Comparison of ENCODE assay signal across 22 mouse cellular contexts in the genomic region with DNA sequence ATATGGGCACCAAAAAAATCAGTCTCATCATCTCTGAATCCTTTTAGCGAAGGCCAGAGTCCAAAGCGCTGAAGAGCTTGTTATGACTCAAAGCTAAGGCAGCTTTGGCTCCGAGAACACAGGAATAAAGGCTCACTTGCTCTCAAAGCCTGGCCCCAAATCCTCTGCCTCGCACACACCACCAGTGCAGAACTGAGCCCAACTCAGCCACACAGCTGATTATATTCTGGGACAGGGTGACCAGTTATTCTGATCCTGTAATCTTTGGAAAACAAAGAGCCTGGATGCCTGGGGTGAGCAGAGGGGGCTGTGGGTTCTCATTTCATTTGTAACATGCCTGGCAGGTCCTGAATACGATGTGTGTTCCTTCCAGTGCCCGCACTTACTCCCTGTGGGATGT.
DNase-seq lines count a peak whose midpoint lies in the region; ATAC-seq and TF ChIP-seq lines count a peak whose summit lies in the region.
"Had no signal": no experiment of that assay in that cellular context is flagged by ENCODE, and none has a peak within 500 bp of the region (broad histone marks: within the 10 kb centered on the region; RNA-seq: fewer than 3 reads in every experiment).

No protein-coding gene starts in this region.

- H3K4me3 ChIP-seq in forebrain, postnatal 0 days (ENCODE audit: low read depth, low read length): no peak overlapping the region
- no peak overlapping the region for H3K4me3 ChIP-seq in midbrain, embryonic 16.5 days (ENCODE audit: low read depth, low read length)
- H3K4me3 ChIP-seq: embryonic facial prominence, embryonic 10.5 days; hindbrain, embryonic 13.5 days; neural tube, embryonic 12.5 days had no signal

- H3K27me3 ChIP-seq in forebrain, postnatal 0 days (ENCODE audit: insufficient read depth, low read length): no peaks in the 10 kb centered on the region; the same call in 1 of the 2 replicates
- H3K27me3 ChIP-seq in midbrain, embryonic 16.5 days (ENCODE audit: control insufficient read depth, insufficient read depth, low read depth, low read length): no peaks in the 10 kb centered on the region
- H3K27me3 ChIP-seq: neural tube, embryonic 12.5 days had no signal

- WGBS in forebrain, postnatal 0 days: 26% methylated on average over 6 of the region's 6 CpGs
- WGBS in midbrain, embryonic 16.5 days: 23% methylated on average over 6 of the region's 6 CpGs

- no peak for TF ChIP-seq CTCF in forebrain, postnatal 0 days (IDR thresholded peaks at IDR 0.05; ENCODE audit: low read depth)

- no peak overlapping the region for H3K9ac ChIP-seq in forebrain, postnatal 0 days
- H3K9ac ChIP-seq in midbrain, embryonic 16.5 days (ENCODE audit: low read depth, low read length): no peak overlapping the region
- H3K9ac ChIP-seq: hindbrain, embryonic 13.5 days; neural tube, embryonic 12.5 days had no signal

- peak; percentile 5 for DNase-seq in gastrocnemius, adult 18-20 months (ENCODE audit: low spot score)
- DNase-seq in gastrocnemius, postnatal 14 days: no peak
- DNase-seq in brain, adult 2 months (ENCODE audit: low read depth, low spot score): peak; percentile 17
- peak; percentile 39 for DNase-seq in forebrain, postnatal 0 days
- DNase-seq in lung, postnatal 36 days: no peak
- no peak for DNase-seq in thymus, postnatal 25 days
- DNase-seq: adrenal gland, postnatal 10 days; cerebellum, adult 18-20 months; heart, postnatal 10 days; kidney, postnatal 36 days; layer of hippocampus, adult 9-11 months; lung, adult 2 months; right cerebral cortex, adult 18-20 months; thymus, postnatal 14 days had no signal

- H3K36me3 ChIP-seq in forebrain, postnatal 0 days (ENCODE audit: insufficient read depth): no peaks in the 10 kb centered on the region
- no peaks in the 10 kb centered on the region for H3K36me3 ChIP-seq in midbrain, embryonic 16.5 days (ENCODE audit: control insufficient read depth, insufficient read depth, low read length)
- H3K36me3 ChIP-seq: embryonic facial prominence, embryonic 10.5 days; hindbrain, embryonic 13.5 days; neural tube, embryonic 12.5 days had no signal

- no peaks in the 10 kb centered on the region for H3K9me3 ChIP-seq in forebrain, postnatal 0 days (ENCODE audit: low read length)
- H3K9me3 ChIP-seq in midbrain, embryonic 16.5 days (replicated peaks; ENCODE audit: control insufficient read depth, low read length, poor library complexity, severe bottlenecking): no peaks in the 10 kb centered on the region
- H3K9me3 ChIP-seq: embryonic facial prominence, embryonic 10.5 days; hindbrain, embryonic 13.5 days; neural tube, embryonic 12.5 days had no signal

- intact Hi-C loops in gastrocnemius, postnatal 14 days (cut with DNase I; ENCODE audit: low total_unique reads): no loop called here

- H3K27ac ChIP-seq in forebrain, postnatal 0 days (ENCODE audit: low read depth, low read length): no peak overlapping the region
- no peak overlapping the region for H3K27ac ChIP-seq in midbrain, embryonic 16.5 days (ENCODE audit: low read length)
- H3K27ac ChIP-seq: embryonic facial prominence, embryonic 10.5 days; hindbrain, embryonic 13.5 days; neural tube, embryonic 12.5 days had no signal

- peak; percentile 72 for ATAC-seq in forebrain, postnatal 0 days
- peak; percentile 56; the same call in 1 of the 2 replicates for ATAC-seq in midbrain, embryonic 16.5 days
- ATAC-seq: intestine, embryonic 16.5 days; Patski had no signal

- no peak overlapping the region for H3K4me2 ChIP-seq in forebrain, postnatal 0 days (ENCODE audit: low read depth)
- no peak overlapping the region for H3K4me2 ChIP-seq in midbrain, embryonic 16.5 days (ENCODE audit: low read length)
- H3K4me2 ChIP-seq: heart, embryonic 11.5 days; hindbrain, embryonic 13.5 days; liver, embryonic 11.5 days; neural tube, embryonic 12.5 days had no signal

- peaks cover 7% of the 10 kb centered on the region; the same call in 1 of the 2 replicates for H3K4me1 ChIP-seq in forebrain, postnatal 0 days (ENCODE audit: insufficient read depth)
- peaks cover 16% of the 10 kb centered on the region for H3K4me1 ChIP-seq in midbrain, embryonic 16.5 days (ENCODE audit: control insufficient read depth, insufficient read depth, low read length)

Comparison
In these comparisons a context has a peak if more than half of its experiments do, and no peak if none do; other contexts are left out.
1. DNase-seq: peak in gastrocnemius, adult 18-20 months (single experiment), brain, adult 2 months (single experiment) and forebrain, postnatal 0 days (single experiment); none in gastrocnemius, postnatal 14 days (single experiment), lung, postnatal 36 days (single experiment) and thymus, postnatal 25 days (single experiment).